ENCODE assay signal across 19 mouse cellular contexts in the genomic region with DNA sequence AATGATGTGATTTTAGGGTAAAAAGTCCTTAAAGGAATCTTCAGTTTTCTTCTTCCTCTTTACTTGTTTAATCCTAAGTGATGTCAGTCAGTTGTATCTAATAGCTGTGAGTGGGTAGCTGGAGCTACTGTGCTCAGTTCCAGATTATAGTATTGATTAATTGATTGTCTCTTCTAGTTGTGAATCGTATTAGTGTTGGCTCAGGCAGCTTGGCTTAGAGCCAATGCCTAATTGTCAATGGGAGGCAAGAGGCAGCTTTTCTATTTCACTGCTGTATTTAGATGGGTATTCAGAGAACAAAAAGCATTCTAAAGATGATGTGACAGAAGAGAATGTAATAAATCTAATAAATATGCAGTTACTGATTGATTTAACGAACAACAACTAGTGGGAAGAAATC.
A peak's percentile ranks its signal among the peaks of the same experiment; 100 is the strongest.
DNase-seq lines count a peak whose midpoint lies in the region; ATAC-seq lines count a peak whose summit lies in the region.
"Had no signal": no experiment of that assay in that cellular context is flagged by ENCODE, and none has a peak within 500 bp of the region (broad histone marks: within the 10 kb centered on the region; RNA-seq: fewer than 3 reads in every experiment).

No protein-coding gene starts in this region.

- DNase-seq in embryonic facial prominence, embryonic 14.5 days (ENCODE audit: low spot score), result peak; percentile 23
- DNase-seq in embryonic facial prominence, embryonic 10.5 days (ENCODE audit: low spot score), result no peak
- peak; percentile 19 to 26 for DNase-seq in layer of hippocampus, postnatal 10 days (ENCODE audit: low spot score in 2 of 2)
- no peak for DNase-seq in layer of hippocampus, postnatal 36 days
- peak; percentile 2 for DNase-seq in right cerebral cortex, postnatal 4 days
- DNase-seq in right cerebral cortex, postnatal 36 days (ENCODE audit: low spot score in 2 of 2), result no peak
- peak; percentile 30 for DNase-seq in retina, postnatal 1 day
- no peak for DNase-seq in urinary bladder, postnatal 10 days (ENCODE audit: low spot score)
- DNase-seq: adrenal gland, postnatal 10 days; cerebellum, adult 9-10 months; gastrocnemius, postnatal 10 days; heart, adult 18-20 months; kidney, adult 18-20 months; kidney, postnatal 14 days; thymus, adult 2 months had no signal

- 0 out of 2 replicates have a peak, but pooled peaks have one; percentile 44 for ATAC-seq in embryonic facial prominence, embryonic 14.5 days (ENCODE audit: low read depth)

- no peak overlapping the region for H3K27ac ChIP-seq in embryonic facial prominence, embryonic 14.5 days (replicated peaks; ENCODE audit: low read depth, low read length)
- H3K27ac ChIP-seq in embryonic facial prominence, embryonic 10.5 days (replicated peaks), result no peak overlapping the region
- H3K27ac ChIP-seq: heart, embryonic 15.5 days; hindbrain, embryonic 15.5 days; stomach, embryonic 15.5 days had no signal

- H3K36me3 ChIP-seq in embryonic facial prominence, embryonic 14.5 days (ENCODE audit: control insufficient read depth, insufficient read depth, low read length), result no peaks in the 10 kb centered on the region
- no peaks in the 10 kb centered on the region for H3K36me3 ChIP-seq in embryonic facial prominence, embryonic 10.5 days (replicated peaks)
- H3K36me3 ChIP-seq: heart, embryonic 15.5 days; hindbrain, embryonic 15.5 days; stomach, embryonic 15.5 days had no signal

- WGBS in embryonic facial prominence, embryonic 14.5 days, result 45% methylated on average over 2 of the region's 2 CpGs
- WGBS in embryonic facial prominence, embryonic 10.5 days, result 72% methylated on average over 2 of the region's 2 CpGs

- H3K9ac ChIP-seq in embryonic facial prominence, embryonic 14.5 days (ENCODE audit: low read depth, low read length), result no peak overlapping the region
- H3K9ac ChIP-seq: heart, embryonic 15.5 days; hindbrain, embryonic 15.5 days; stomach, embryonic 15.5 days had no signal

- H3K4me3 ChIP-seq in embryonic facial prominence, embryonic 14.5 days (ENCODE audit: low read depth, low read length), result no peak overlapping the region
- H3K4me3 ChIP-seq in embryonic facial prominence, embryonic 10.5 days, result no peak overlapping the region
- H3K4me3 ChIP-seq: heart, embryonic 15.5 days; hindbrain, embryonic 15.5 days; stomach, embryonic 15.5 days had no signal

- no peaks in the 10 kb centered on the region for H3K9me3 ChIP-seq in embryonic facial prominence, embryonic 14.5 days (ENCODE audit: control insufficient read depth, low read length)
- no peaks in the 10 kb centered on the region for H3K9me3 ChIP-seq in embryonic facial prominence, embryonic 10.5 days
- H3K9me3 ChIP-seq: heart, embryonic 15.5 days; hindbrain, embryonic 15.5 days; stomach, embryonic 15.5 days had no signal

- H3K4me2 ChIP-seq in embryonic facial prominence, embryonic 14.5 days (ENCODE audit: low read depth, low read length), result no peak overlapping the region
- H3K4me2 ChIP-seq: heart, embryonic 15.5 days; hindbrain, embryonic 15.5 days; liver, embryonic 11.5 days; stomach, embryonic 15.5 days had no signal

- no peaks in the 10 kb centered on the region for H3K27me3 ChIP-seq in embryonic facial prominence, embryonic 14.5 days (replicated peaks; ENCODE audit: control insufficient read depth, insufficient read depth, low read length)
- H3K27me3 ChIP-seq in embryonic facial prominence, embryonic 10.5 days (replicated peaks; ENCODE audit: low read depth, poor library complexity, severe bottlenecking), result no peaks in the 10 kb centered on the region
- H3K27me3 ChIP-seq: heart, embryonic 15.5 days; hindbrain, embryonic 15.5 days; stomach, embryonic 15.5 days had no signal

- no peaks in the 10 kb centered on the region for H3K4me1 ChIP-seq in embryonic facial prominence, embryonic 14.5 days (ENCODE audit: control insufficient read depth, insufficient read depth, low read length)
- H3K4me1 ChIP-seq in embryonic facial prominence, embryonic 10.5 days, result peaks cover 4% of the 10 kb centered on the region
- H3K4me1 ChIP-seq: heart, embryonic 15.5 days; hindbrain, embryonic 15.5 days; stomach, embryonic 15.5 days had no signal

Comparison
In these comparisons a context has a peak if more than half of its experiments do, and no peak if none do; other contexts are left out.
1. DNase-seq: peak in embryonic facial prominence, embryonic 14.5 days (single experiment), layer of hippocampus, postnatal 10 days (2 of 2), right cerebral cortex, postnatal 4 days (single experiment) and retina, postnatal 1 day (single experiment); none in embryonic facial prominence, embryonic 10.5 days (single experiment), layer of hippocampus, postnatal 36 days (0 of 2), right cerebral cortex, postnatal 36 days (0 of 2) and urinary bladder, postnatal 10 days (single experiment).